Mouse (Mus musculus): ENCODE results near the gene Me3.

Me3 gene

DNA sequence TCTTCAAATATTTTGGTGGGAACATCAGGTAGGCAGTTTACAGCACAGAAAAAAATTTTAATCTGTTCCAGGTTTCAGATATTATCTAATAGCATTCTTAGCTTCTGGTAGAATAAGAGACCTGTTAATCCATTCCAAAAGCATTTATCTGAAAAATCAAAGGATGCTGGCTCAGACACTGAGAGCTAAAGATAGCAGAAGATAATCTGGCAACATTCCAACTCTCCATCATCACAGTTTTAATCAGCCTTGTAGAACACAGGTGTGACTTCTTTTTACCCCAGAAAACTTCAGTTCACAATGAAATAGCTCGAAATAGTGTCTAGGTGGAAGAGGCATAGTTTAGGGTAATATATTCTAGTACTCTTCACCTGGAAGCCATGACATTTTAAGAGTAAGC lies 149.2 kb downstream of the Me3 start:
- in situ Hi-C loops (cut with MboI; ENCODE audit: low pct_unique_long_range_greater_than_20kb in 1 of 2, low sequenced_read_pairs in 2 of 2, unreplicated experiment in 1 of 2) = no loop called here

DNA sequence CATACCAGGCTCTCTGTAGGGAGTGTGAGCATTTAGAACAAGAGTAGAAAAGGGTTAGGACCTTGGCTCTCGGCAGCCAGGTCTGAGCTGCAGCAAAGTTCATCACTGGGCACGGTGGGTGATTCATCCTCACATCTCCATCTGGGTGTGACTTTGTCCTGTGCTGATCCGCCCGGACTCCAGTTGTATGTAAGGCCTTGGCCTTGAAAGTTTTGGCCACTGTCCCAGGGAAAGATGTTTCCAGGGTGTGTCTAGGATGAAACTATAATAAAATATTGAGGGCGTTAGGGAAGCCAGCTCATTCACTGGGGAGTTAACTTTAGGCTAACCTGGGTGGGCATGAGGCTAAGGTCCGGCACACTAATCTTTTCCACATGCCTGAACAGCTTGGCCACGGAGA lies 155.5 kb downstream of the Me3 start:
- in situ Hi-C loops (cut with MboI; ENCODE audit: low pct_unique_long_range_greater_than_20kb in 1 of 2, low sequenced_read_pairs in 2 of 2, unreplicated experiment in 1 of 2) = no loop called here

DNA sequence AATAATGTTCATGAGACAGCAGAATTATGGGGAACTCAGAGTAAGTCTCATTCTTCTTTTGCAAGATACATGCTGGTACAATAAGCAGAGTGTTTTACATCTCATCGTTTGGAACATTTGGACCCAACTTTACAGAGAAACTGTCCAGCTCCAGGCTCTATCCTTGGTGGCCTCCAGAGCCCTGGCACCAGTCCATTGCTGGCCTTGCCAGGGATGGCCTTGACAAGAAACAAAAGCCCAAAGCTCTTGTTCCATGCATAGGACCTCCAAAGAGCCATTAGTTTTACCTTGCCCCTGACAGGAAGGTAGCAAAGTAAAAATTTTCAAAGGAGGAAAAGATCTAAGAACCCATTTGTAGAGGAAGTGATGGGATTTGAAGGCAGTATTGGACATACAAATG lies 160.4 kb downstream of the Me3 start:
- in situ Hi-C loops (cut with MboI; ENCODE audit: low pct_unique_long_range_greater_than_20kb in 1 of 2, low sequenced_read_pairs in 2 of 2, unreplicated experiment in 1 of 2) = no loop called here

DNA sequence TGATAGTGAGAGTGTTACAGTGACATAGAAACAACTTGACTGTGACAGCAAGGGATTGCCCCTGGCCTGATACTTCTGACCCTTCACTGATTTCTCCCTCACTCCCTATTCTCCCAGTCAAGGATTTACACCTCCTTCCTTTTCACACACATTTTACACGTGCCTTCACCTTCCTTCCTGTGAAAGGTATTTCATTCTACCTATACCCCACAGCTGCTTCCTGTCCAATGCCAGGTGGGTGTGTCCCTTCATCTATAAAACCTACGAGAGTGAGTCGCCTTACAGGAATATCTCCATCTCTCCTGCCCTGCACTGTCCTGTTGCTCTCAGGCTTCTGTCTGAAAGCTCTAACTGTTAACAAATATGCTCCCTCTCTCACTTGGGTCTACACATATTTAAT lies 163.2 kb downstream of the Me3 start:
- in situ Hi-C loops (cut with MboI; ENCODE audit: low pct_unique_long_range_greater_than_20kb in 1 of 2, low sequenced_read_pairs in 2 of 2, unreplicated experiment in 1 of 2) = no loop called here

DNA sequence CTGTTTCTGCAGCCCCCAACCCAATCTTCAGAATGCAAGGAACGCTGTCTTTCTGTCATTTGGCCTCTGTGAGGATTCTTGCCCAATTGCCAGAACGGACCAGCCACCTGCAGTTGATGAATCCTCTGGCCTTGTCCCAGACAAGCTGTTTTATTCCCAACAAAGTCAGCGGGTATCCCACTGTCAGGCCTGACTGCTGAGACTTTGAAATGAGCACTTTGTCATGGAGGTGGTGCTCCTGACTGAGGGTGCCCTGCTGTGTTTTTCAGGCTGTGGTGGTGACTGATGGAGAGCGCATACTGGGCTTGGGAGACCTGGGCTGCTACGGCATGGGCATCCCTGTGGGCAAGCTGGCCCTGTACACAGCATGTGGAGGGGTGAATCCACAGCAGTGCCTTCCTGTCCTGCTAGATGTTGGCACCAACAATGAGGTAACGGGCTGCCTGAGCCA lies 164.2 kb downstream of the Me3 start:
- in situ Hi-C loops (cut with MboI; ENCODE audit: low pct_unique_long_range_greater_than_20kb in 1 of 2, low sequenced_read_pairs in 2 of 2, unreplicated experiment in 1 of 2) = no loop called here

DNA sequence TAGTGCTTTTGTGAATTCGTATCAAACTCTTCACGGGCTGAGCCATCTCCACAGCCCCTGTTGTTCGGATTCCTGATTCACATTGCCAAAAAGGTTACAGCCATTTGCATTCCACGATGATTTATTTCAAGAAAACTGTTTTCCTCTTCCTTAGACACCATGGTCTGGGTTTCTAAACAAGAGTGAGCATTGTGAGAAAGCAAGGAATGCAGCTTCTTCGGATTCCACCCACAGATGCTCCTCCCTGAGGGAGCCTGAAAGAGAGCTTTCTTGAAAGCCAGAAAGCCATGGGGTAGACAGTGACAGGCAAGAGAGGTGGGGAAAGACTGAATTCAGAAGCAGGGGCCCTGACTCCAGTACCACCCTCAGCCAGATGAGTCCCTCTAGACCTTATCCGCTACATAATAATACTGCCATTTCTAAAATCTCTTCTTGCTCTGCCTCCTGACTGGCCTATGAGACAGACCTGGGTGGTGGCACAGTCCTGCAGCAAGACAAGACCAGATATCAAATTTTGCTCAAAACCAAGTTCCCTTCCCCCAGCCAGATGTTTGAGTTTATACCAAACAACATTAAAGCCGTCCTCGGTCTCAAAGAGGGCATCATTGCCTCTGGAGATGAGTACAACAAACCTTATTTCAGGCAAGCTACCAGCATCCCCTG lies 166.3 kb downstream of the Me3 start:
- in situ Hi-C loops (cut with MboI; ENCODE audit: low pct_unique_long_range_greater_than_20kb in 1 of 2, low sequenced_read_pairs in 2 of 2, unreplicated experiment in 1 of 2) = no loop called here

DNA sequence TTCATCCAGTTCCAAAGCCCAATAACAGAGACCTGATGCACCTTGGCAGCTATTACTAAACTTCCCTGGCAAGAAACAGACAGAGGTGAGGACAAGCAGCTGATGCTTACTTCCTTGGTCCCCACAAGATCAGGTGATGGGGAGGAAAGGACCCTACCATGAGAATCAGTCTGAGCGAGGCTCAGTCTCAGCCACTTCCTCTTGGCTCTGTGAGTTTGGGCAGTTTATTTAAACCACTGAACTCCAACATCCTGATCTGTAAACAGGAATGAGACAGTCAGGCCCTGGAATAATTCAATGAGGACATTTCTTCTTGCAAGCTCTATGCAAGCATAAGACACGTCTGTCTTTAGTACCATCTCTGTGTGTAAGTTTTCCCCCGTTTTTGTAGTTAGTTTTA lies 170.3 kb downstream of the Me3 start:
- in situ Hi-C loops (cut with MboI; ENCODE audit: low pct_unique_long_range_greater_than_20kb in 1 of 2, low sequenced_read_pairs in 2 of 2, unreplicated experiment in 1 of 2) = no loop called here

DNA sequence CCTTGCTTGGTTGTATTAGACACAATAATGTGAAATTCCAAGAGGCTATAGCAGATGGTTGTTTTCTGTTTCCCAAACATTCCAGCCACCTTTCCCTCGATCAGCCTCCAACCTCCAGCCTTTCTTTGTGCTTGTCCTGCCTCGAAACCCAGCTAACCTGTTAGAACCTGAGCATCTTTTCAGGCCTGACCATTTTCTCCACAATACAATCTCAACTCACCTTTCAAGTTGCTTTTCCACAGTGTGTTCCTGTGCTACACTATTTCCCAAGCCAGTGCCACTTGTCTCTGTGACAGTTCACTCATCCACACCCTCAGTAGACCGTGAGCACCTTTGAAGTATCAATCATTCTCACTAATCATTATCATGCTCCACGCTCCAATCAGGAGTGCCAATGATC lies 171.8 kb downstream of the Me3 start:
- in situ Hi-C loops (cut with MboI; ENCODE audit: low pct_unique_long_range_greater_than_20kb in 1 of 2, low sequenced_read_pairs in 2 of 2, unreplicated experiment in 1 of 2) = no loop called here

DNA sequence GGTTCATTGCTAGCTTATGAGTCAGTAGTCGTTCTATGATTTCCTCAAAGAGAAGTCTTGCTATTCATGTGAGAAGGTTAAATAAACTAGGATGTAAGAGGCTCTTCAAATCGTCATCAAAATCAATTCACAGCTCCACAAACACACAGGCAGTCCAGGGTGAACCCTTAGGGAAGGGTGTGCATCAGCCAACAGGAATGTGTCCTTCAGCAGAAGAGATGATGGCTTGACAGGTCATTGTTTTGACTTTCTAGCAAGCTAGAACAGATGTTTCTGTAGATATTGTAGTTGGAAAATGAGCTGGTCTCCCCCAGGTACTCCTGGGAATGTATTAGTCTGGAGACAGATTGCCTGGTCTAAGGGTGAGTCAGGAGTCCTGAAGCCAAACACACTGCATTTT lies 177.2 kb downstream of the Me3 start:
- in situ Hi-C loops (cut with MboI; ENCODE audit: low pct_unique_long_range_greater_than_20kb in 1 of 2, low sequenced_read_pairs in 2 of 2, unreplicated experiment in 1 of 2) = no loop called here

DNA sequence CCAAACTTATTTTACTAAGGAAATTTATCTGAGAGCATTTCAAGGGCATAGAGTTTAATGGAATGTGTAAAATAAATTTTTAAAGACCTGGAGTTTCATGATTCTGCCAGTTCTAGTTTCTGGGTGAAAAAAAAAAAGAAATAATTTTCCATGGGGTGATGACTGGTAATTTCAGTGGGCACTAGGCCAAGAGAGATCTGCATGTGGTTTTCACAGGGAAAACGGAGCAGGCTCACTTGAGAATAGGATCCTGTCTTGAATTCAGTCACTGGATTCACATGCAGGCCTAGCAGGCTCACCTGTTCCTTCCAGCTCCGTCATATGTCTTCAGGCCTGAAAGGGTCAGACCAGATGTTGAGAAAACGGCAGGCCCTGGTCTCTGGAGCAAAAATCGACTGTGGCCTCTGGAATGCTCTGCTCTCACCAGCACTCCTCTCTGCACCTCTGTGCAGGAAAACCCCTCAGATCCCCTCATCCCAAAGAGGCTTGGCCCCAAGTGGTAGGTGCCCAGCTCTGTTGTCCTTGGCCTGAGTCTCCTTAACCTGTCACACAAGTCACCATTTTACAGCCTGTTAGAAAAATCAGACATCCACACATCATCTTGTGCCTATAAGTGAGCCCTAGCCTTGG lies 196.4 kb downstream of the Me3 start:
- in situ Hi-C loops (cut with MboI; ENCODE audit: low pct_unique_long_range_greater_than_20kb in 1 of 2, low sequenced_read_pairs in 2 of 2, unreplicated experiment in 1 of 2) = no loop called here

DNA sequence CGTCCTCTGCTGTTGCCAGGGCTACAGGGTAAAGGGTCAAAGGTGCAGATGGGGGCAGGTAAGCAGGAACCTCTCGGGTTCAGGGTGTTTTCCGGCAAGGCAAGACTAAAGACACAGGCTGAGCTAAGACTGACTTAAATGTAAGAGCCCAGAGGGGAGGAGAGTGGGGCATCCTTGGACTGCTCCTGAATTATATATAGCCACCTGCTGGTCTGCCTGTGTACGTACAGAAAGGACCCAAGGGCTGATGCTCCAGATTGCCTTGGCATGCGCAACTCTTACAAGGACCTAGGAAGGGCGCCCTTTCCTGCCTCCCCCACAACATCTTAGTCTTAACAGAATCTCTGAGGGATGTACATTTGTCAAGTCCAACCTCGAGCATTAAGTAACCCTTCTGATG lies 197.0 kb downstream of the Me3 start:
- in situ Hi-C loops (cut with MboI; ENCODE audit: low pct_unique_long_range_greater_than_20kb in 1 of 2, low sequenced_read_pairs in 2 of 2, unreplicated experiment in 1 of 2) = no loop called here

DNA sequence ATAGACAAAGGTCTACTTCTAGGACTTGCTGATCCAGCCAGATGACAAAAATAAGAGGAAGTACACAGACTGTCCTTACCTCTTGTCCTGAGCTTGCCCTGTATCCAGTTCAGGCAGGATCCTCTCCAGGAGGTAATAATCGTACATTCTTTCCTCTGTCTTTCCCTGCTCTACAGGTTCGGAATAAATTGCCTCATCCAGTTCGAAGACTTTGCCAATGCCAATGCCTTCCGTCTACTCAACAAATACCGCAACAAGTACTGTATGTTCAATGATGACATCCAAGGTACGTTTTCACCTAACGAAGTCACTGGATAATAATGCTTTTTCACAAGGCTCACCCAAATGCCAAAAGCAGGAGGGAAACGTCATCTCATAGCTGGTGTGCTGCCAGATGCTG lies 201.3 kb downstream of the Me3 start:
- in situ Hi-C loops (cut with MboI; ENCODE audit: low pct_unique_long_range_greater_than_20kb in 1 of 2, low sequenced_read_pairs in 2 of 2, unreplicated experiment in 1 of 2) = no loop called here

DNA sequence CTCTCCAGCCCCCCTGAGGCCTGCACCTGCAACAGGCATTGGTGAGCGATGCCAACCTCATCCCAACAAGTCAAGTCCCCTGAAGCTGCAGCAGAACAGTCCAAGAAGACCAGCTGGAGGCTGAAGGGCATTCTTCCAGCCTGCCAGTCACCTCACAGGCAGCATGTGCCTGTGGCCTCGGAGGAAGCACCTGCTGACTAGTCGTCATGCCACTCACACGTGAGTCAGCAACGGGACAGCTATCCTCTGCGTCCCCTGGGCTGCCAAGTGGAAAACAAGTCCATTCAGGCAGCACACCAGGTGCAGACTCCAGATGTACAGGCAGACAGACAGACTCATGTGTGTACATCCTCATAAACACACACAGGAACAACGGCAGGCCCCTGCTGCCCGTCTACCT lies 203.4 kb downstream of the Me3 start:
- in situ Hi-C loops (cut with MboI; ENCODE audit: low pct_unique_long_range_greater_than_20kb in 1 of 2, low sequenced_read_pairs in 2 of 2, unreplicated experiment in 1 of 2) = no loop called here

DNA sequence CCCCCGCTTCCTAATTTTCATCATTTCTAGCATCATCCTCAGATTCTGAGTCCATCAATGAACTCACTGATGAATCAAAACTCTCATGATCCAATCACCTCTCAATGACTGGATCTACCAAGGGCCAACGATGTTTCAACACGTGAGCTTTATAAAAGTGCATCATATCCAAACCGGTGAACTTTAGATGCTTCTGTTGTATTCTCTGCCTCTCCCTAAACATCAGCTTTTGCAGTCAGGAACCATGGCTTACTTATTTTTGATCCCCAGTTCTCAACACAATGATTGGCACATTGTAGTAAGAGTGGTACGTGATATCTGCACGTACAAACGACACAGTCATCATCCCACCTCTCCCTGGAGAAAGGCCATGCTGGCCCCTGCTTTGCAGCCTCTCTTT lies 204.5 kb downstream of the Me3 start:
- in situ Hi-C loops (cut with MboI; ENCODE audit: low pct_unique_long_range_greater_than_20kb in 1 of 2, low sequenced_read_pairs in 2 of 2, unreplicated experiment in 1 of 2) = no loop called here

DNA sequence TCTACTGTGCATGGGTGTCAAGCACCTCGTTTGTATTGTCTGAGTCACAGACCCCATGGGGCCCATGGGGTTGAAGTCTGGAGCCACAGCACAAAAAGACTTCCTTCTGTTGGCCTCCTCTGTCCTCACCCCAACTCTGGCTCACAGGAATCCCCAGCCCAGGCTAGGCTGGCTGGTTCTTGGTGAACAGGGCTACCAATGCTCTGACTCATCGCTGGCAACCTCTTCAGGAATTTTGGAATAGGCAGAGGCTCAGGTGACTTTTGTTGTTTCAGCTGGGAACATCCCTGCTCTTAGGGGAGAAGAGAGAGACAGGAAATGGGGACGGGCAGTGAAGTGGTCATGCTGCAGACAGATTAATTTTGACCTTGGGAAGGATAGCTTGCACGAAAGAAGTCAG lies 205.6 kb downstream of the Me3 start:
- in situ Hi-C loops (cut with MboI; ENCODE audit: low pct_unique_long_range_greater_than_20kb in 1 of 2, low sequenced_read_pairs in 2 of 2, unreplicated experiment in 1 of 2) = no loop called here

DNA sequence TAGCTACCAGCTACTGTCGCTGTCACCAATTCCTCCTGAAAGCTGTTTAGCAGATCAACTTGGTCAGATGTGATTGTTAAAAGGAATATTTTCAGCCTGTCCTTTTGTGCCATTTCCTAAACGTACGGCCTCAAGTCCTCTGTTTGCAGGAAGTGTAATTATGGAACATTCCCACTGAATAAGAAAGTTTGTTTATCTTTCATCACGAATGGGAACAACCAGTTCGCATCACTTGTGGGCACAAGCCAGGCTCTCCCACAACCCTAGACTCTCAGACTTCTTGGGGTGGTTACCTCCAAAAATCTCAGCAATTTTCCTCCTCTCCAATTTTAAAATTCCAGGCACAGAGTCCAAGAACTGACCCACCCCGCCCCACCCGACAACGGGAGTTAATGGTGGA lies 207.5 kb downstream of the Me3 start:
- in situ Hi-C loops (cut with MboI; ENCODE audit: low pct_unique_long_range_greater_than_20kb in 1 of 2, low sequenced_read_pairs in 2 of 2, unreplicated experiment in 1 of 2) = loop anchor here (10.0 kb wide), 3 partner anchors 335 to 365 kb away; no protein-coding TSS in a partner anchor

DNA sequence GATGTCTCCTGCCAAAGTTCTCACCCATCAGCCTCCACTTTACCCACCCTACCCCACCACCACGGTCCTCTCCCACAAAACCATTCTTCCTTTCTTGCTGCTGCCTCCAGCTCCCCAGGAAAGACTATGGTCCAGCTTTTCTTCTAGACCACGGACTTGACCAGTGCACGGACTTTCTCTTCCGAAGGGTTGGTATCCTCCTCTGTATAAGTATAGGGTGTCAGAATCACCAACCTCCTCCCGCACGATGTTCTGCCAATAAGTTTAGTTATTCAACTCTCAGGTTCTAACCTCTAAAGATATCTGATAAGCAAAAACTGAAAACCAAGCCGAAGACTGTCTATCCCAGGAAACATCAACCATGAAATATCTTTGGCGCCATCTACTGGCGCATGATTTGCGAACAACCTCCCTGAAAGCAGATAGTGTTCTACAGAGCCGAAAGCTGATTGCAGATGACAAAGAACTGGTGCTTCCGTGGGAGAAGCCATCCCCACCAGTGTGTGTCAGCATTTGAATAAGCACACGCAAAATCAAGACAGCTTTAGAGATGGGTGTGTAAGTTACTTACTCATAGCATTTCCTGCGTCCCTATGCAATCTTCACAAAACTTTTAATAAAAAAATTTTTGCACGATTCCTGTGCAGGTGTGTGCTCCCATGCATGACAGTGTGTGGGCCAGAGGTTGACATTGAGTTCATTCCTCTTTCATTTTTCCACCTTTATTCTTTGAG lies 209.6 kb downstream of the Me3 start:
- in situ Hi-C loops (cut with MboI; ENCODE audit: low pct_unique_long_range_greater_than_20kb in 1 of 2, low sequenced_read_pairs in 2 of 2, unreplicated experiment in 1 of 2) = loop anchor here (10.0 kb wide), 3 partner anchors 337 to 367 kb away; no protein-coding TSS in a partner anchor

DNA sequence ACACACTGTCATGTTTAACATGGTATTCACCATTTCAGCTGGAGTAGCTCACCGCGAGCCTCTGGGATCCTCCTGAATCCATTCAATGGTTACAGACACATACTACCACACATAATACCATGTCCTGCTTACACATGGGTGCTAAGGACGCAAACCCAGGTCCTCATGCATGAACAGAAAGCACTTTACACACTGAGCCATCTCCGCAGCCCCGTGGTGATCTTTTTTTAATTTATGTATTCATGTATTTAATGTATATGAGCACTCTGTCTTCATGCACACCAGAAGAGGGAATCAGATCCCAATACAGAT lies 210.2 kb downstream of the Me3 start:
- in situ Hi-C loops (cut with MboI; ENCODE audit: low pct_unique_long_range_greater_than_20kb in 1 of 2, low sequenced_read_pairs in 2 of 2, unreplicated experiment in 1 of 2) = loop anchor here (10.0 kb wide), 3 partner anchors 338 to 368 kb away; no protein-coding TSS in a partner anchor

DNA sequence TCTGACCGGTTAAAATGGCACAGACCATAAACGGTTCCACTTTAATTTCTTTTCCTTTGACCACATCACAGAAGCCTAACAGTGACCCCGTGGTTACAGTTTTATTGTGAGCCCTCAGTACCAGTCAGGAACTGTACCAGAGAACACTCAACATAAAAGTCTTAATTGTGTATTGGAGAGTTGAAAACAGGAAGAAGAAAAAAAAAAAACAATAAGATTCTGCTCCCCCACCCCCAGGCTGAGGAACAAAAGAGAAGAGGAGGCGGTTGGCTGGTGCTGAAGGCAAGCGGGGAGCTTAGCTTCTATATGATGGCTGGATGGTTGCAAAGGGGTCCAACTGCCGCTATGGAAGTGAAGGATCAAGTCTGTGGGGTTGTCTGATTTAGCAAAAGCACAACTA lies 210.9 kb downstream of the Me3 start:
- in situ Hi-C loops (cut with MboI; ENCODE audit: low pct_unique_long_range_greater_than_20kb in 1 of 2, low sequenced_read_pairs in 2 of 2, unreplicated experiment in 1 of 2) = loop anchor here (10.0 kb wide), 3 partner anchors 338 to 368 kb away; no protein-coding TSS in a partner anchor

DNA sequence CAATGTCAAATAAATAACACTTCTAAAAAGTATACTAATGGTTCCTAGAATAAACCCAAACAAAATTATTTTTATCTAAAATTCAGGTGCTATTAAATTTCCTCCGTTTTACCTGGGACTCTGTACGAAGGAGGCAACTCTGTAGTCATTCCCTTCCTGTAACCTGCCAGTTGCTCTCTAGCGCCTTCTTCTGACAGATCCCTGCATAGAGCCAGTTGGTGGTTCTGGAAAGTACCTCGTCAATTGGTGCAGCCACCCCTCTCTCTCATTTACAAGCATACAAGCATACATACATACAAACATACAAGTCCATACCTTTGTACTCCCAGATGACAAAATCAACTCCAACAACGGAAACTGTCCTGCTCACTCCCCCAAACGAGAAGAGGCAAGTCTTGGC lies 211.3 kb downstream of the Me3 start:
- in situ Hi-C loops (cut with MboI; ENCODE audit: low pct_unique_long_range_greater_than_20kb in 1 of 2, low sequenced_read_pairs in 2 of 2, unreplicated experiment in 1 of 2) = loop anchor here (10.0 kb wide), 3 partner anchors 339 to 369 kb away; no protein-coding TSS in a partner anchor

Data from mouse embryonic stem cell (cell line).